Mouse (Mus musculus): ENCODE data around the gene Zbed4.
"Not testable (repeated sequence)": the region's sequence is repeated elsewhere in the genome, so short reads cannot be mapped to it uniquely, and the experiment has no call there.

Zbed4 gene

DNA sequence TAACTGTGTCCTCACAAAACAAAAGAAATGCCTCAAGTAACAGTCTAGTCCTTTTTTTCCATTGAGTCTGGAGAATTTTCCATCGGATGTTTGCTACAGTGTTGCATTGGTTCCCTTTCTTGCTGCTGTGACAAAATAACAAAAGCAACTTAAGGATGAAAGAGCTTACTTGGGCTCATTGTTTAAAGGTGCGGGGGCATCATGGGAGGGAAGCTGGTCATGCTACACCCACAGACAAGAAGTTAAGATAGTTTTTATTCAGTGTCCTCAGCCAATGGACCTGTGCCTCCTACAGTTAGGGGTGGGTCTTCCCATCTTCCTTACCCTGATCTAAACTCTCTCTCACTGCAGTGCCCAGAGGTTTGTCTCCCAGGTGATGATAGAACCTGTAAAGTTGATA is 13.0 kb upstream of the Zbed4 start:
- no peak for DNase-seq (ENCODE audit: low spot score)

DNA sequence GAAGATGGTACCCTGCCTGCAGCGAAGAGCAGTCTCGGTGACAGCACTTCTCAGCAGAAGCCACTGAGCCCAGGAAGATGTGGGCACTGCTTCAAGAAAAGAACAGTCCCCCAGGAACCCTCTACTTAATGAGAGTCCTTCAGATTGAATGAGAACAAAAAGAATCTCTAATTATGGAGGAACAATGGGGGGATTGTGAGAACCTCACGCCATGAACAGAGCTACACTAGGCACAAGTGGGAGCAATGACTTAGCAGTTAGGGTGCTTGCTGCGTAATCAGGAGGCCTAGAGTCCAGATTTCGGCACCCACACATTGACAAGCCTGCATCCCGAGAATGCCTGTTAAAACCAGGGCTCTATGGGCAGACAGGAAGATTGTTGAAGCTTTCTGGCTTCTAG is 10.1 kb upstream of the Zbed4 start:
- DNase-seq (ENCODE audit: low spot score): no peak

GRCm38 (mm10) chr15:88743371-88743770 is 8.1 kb upstream of the Zbed4 start:
- not testable (repeated sequence) for DNase-seq (ENCODE audit: low spot score)

GRCm38 (mm10) chr15:88745347-88745746 is 6.1 kb upstream of the Zbed4 start:
- no peak for DNase-seq (ENCODE audit: low spot score)

DNA sequence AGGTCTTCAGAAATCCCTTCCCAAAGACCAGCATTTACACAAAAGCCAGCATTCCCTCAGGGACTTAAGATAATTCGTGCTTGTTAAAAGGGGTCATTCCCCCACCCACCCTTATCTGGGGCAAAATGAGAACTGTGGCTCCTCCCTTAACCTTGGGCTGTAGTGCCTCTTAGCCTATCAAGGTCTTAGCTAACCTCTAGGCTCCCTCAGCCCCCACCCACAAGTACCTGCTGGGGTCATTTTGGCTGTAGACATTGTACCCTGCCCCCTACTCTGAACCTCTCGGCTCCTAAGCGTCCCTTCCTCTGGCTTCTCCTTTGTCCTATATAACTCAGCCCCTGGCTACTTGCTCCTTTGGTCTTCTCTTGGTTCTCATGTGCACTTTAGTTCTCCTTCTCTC is 5.5 kb upstream of the Zbed4 start:
- DNase-seq (ENCODE audit: low spot score): no peak

GRCm38 (mm10) chr15:88749617-88750016 is 1.8 kb upstream of the Zbed4 start:
- DNase-seq (ENCODE audit: low spot score): not testable (repeated sequence)

- DNase-seq (ENCODE audit: low spot score): no peak
Measured at GRCm38 (mm10) chr15:88750032-88750431, 1.4 kb upstream of the Zbed4 start.

GRCm38 (mm10) chr15:88750677-88751563 is 540 bp upstream of the Zbed4 start:
- peak; percentile 98 for DNase-seq (ENCODE audit: low spot score)

DNA sequence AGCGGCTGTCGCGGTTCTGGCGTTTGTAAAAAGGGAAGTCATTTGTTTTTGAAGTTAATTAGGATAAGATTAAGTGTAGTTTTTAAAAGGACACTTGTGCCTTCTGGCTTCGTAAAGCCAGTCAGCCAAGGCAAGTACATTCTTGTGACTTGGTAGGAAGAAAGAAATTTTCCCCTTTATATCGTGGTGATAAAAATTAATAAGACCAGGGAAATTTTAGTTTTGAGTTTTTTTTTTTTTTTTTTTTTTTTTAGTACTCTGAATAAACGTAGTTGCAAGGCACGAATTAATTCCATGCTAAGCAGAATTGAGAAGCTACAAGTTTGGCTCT is 908 bp downstream of the Zbed4 start:
- DNase-seq (ENCODE audit: low spot score): no peak

DNA sequence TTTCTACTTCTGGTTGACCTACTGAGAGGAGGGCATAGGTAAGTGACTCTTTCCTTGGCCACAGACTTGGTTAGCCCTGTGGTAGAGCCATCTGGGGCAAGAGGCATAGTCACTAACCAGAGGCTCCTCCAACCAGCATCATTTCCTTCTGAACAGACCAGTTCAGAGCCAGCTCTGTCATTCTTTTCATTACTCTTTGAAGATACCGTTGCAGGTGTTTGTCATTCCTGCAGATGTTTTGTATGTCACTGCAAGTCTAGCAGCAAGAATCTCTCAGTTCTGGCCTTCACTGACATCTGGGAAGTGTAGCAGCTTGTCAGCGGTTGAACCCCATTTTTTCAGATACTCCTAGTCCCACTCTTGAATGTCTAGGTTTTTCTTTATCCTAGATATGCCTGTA is 3.4 kb downstream of the Zbed4 start:
- no peak for DNase-seq (ENCODE audit: low spot score)

- no peak for DNase-seq (ENCODE audit: low spot score)
Measured at GRCm38 (mm10) chr15:88755761-88756160, 4.3 kb downstream of the Zbed4 start.

- no peak for DNase-seq (ENCODE audit: low spot score)
Measured at GRCm38 (mm10) chr15:88758061-88758460, 6.6 kb downstream of the Zbed4 start.

GRCm38 (mm10) chr15:88761551-88761950 is 10.1 kb downstream of the Zbed4 start:
- peak; percentile 64 for DNase-seq (ENCODE audit: low spot score)

- DNase-seq (ENCODE audit: low spot score): not testable (repeated sequence)
Measured at GRCm38 (mm10) chr15:88766139-88766538, 14.7 kb downstream of the Zbed4 start.

- no peak for DNase-seq (ENCODE audit: low spot score)
Measured at GRCm38 (mm10) chr15:88768537-88768936, 17.1 kb downstream of the Zbed4 start.

DNA sequence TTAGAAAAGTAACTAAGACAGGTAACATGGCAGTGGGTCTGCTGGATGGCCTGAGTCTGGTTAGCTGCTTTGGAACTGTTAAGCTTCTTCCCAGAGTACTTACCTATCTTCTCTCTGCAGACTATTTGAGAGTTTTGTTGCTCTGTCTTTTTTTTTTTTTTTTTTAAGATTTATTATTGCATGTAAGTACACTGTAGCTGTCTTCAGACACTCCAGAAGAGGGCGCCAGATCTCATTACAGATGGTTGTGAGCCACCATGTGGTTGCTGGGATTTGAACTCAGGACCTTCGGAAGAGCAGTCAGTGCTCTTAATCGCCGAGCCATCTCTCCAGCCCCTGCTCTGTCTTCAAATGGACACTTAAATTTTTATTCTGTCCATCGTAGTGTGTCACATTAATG is 23.2 kb downstream of the Zbed4 start:
- not testable (repeated sequence) for DNase-seq (ENCODE audit: low spot score)

- no peak for DNase-seq (ENCODE audit: low spot score)
Measured at GRCm38 (mm10) chr15:88792140-88792850, 40.8 kb downstream of the Zbed4 start.

GRCm38 (mm10) chr15:88794729-88795128 is 43.3 kb downstream of the Zbed4 start:
- not testable (repeated sequence) for DNase-seq (ENCODE audit: low spot score)

DNA sequence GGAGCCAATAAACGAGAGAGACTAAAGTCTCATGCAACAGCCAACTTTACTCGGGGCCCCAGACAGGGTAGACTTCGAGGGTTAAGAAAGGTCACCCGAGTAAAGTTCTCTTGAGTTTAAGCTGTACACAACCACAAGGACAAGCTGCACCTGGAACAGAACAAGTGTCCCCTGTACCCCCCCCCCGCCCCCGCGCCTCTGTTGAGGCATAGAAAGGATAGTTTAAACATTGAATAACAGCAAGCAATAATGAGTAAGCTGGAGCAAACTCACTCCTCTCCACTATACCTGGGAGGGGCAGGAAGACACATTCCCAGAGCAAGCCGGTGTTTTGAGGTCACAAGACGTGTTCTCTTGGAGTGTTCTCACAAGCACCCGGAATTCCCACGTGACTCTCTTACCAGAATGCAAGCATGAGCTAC is 48.5 kb downstream of the Zbed4 start:
- DNase-seq (ENCODE audit: low spot score): no peak

GRCm38 (mm10) chr15:88800921-88801354 is 49.5 kb downstream of the Zbed4 start:
- no peak for DNase-seq (ENCODE audit: low spot score)

GRCm38 (mm10) chr15:88801903-88802302 is 50.4 kb downstream of the Zbed4 start:
- no peak for DNase-seq (ENCODE audit: low spot score)

DNA sequence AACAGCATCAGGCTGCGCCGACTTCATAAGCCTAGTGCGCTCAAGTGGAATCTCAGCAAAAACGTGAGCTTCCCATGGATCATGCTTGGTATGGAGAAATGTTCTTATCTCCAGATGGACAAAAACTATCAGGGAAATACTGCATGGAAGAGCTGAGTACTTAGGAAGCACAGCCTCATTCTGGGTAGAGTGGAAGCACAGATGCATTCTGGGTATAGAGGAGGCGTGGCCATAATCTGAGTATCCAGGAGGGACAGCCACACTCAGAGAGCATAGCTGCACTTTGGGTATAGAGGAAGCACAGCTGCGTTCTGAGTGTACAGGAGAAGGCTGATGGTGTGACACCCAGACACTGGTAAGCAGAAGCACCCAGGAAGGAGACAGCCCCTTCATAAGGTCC is 50.9 kb downstream of the Zbed4 start:
- DNase-seq (ENCODE audit: low spot score): no peak

- no peak for DNase-seq (ENCODE audit: low spot score)
Measured at GRCm38 (mm10) chr15:88808121-88808520, 56.7 kb downstream of the Zbed4 start.

Measured in c-Kit-positive CD71-positive TER-119-positive erythroid progenitor cells, embryonic 14.5 days (primary cell).